Mouse (Mus musculus) olfactory bulb, adult 2 months (tissue): ENCODE results near the gene Nmnat2.

Source experiments
- CTCF ChIP-seq: fragments of 200-500 bp; IDR thresholded peaks from 2 replicates; pipeline ENCODE4 v1.5.1; 2012; ENCODE audit warnings: low read depth, mild to moderate bottlenecking, low read length, moderate library complexity; ENCODE audit not compliant: insufficient read depth
- POLR2A ChIP-seq: fragments of 200-500 bp; IDR thresholded peaks from 2 replicates; pipeline ENCODE4 v1.6.1; 2012; ENCODE audit warnings: mild to moderate bottlenecking, low read depth, low read length, moderate library complexity; ENCODE audit not compliant: insufficient read depth

GRCm38 (mm10) chr1:153087771-153088170 is 133.0 kb downstream of the Nmnat2 start:
- TF ChIP-seq POLR2A (no peak), CTCF (no peak)
